Mouse (Mus musculus) limb, embryonic 11.5 days (tissue): Measurements from ENCODE around the gene Gpr137. TPM values are rescaled to one million over a fixed set of nuclear protein-coding genes. Genes with fewer than 3 reads are reported as not detected.
"Not testable (repeated sequence)": the region's sequence is repeated elsewhere in the genome, so short reads cannot be mapped to it uniquely, and the experiment has no call there.

Experiments
- ATAC-seq: fragments of 200-750 bp; cut with Nextera tagmentation; 2 replicates; pipeline ENCODE4 v1.8.0; 2017; ENCODE audit warnings: low read depth; ENCODE audit not compliant: insufficient number of reproducible peaks, low FRiP score, low TSS enrichment
- DNase-seq: peaks from one replicate; pipeline ENCODE4 v3.0.0-alpha.2; 2015; ENCODE audit warnings: low spot score
- H3K27ac ChIP-seq: fragments of 300-500 bp; sonication (generic); replicated peaks from 2 replicates; pipeline ENCODE4 v1.5.1; 2014; ENCODE audit warnings: low read depth, mild to moderate bottlenecking, low read length
- H3K27me3 ChIP-seq: fragments of 300-500 bp; sonication (generic); 2 replicates; pipeline ENCODE4 v1.6.1; 2014; ENCODE audit warnings: mild to moderate bottlenecking, low read length, mixed read lengths; ENCODE audit not compliant: control insufficient read depth, insufficient read depth
- H3K36me3 ChIP-seq: fragments of 300-500 bp; sonication (generic); 2 replicates; pipeline ENCODE4 v1.6.1; 2014; ENCODE audit warnings: mild to moderate bottlenecking, low read length, moderate library complexity, mixed read lengths; ENCODE audit not compliant: control insufficient read depth, insufficient read depth
- H3K4me1 ChIP-seq: fragments of 300-500 bp; sonication (generic); 2 replicates; pipeline ENCODE4 v1.6.1; 2014; ENCODE audit warnings: low read length, mixed read lengths; ENCODE audit not compliant: control insufficient read depth, insufficient read depth
- H3K4me2 ChIP-seq: fragments of 300-500 bp; sonication (generic); 2 replicates; pipeline ENCODE4 v1.6.1; 2014; ENCODE audit warnings: low read depth, mild to moderate bottlenecking, moderate library complexity; ENCODE audit not compliant: severe bottlenecking
- H3K4me3 ChIP-seq: fragments of 300-500 bp; sonication (generic); 2 replicates; pipeline ENCODE4 v1.5.1; 2014; ENCODE audit warnings: low read depth, low read length
- H3K9ac ChIP-seq: fragments of 300-500 bp; sonication (generic); 2 replicates; pipeline ENCODE4 v1.6.1; 2014; ENCODE audit warnings: mild to moderate bottlenecking, low read length
- H3K9me3 ChIP-seq: fragments of 300-500 bp; sonication (generic); 2 replicates; pipeline ENCODE4 v1.6.1; 2016; ENCODE audit warnings: low read length; ENCODE audit not compliant: control insufficient read depth
- WGBS: fragments of 180-500 bp; shearing (Covaris S2); extraction: QIAGEN DNeasy Blood & Tissue Kit; methylation state at CpG from one replicate; pipeline ENCODE4 v1.1.7; 2014; 5-methylcytosine and 5-hydroxymethylcytosine counted together
- polyA plus RNA-seq: library from polyadenylated mRNA; unstranded; fragments of >200 nt; fragmentation: Nextera tagmentation; extraction: Ambion mirVana; gene quantifications from 2 replicates; pipeline ENCODE4 v1.2.1, GENCODE M21; 2014

Gene Gpr137
- polyA plus RNA-seq, 1 experiment from 2014 or later, result 19.1 TPM

GRCm38 (mm10) chr19:6910306-6910705 lies 32.0 kb downstream of the Gpr137 start:
- under 1% methylated on average over 30 of the region's 30 CpGs for WGBS
- peak overlapping the region; percentile 98 for H3K27ac ChIP-seq
- peaks cover 13% of the 10 kb centered on the region; the same call in 1 of the 2 replicates for H3K4me1 ChIP-seq
- DNase-seq, result peak; percentile 62
- peak overlapping the region; percentile 60 for H3K4me3 ChIP-seq
- H3K4me2 ChIP-seq, result peak overlapping the region; percentile 80
- peaks cover 15% of the 10 kb centered on the region for H3K36me3 ChIP-seq
- H3K27me3 ChIP-seq, H3K9me3 ChIP-seq: not testable (repeated sequence)
- peak; percentile 16 for ATAC-seq
- H3K9ac ChIP-seq, result peak overlapping the region; percentile 67

GRCm38 (mm10) chr19:6909507-6910289 lies 32.6 kb downstream of the Gpr137 start, which contains the start of the genes Trmt112 and Prdx5:
Trmt112 (plus strand) TSS chr19:6909698.
Prdx5 (minus strand) TSS chr19:6910106.
- Histone ChIP-seq H3K4me3 (peak within 1 kb of the TSS; percentile 60), H3K9ac (peak within 1 kb of the TSS; percentile 67), H3K4me1 (peaks cover 13% of the 10 kb centered on the region; the same call in 1 of the 2 replicates), H3K36me3 (peaks cover 15% of the 10 kb centered on the region), H3K27ac (peak within 1 kb of the TSS; percentile 98), H3K27me3 (no peaks in the 10 kb centered on the region), H3K9me3 (no peaks in the 10 kb centered on the region), H3K4me2 (peak within 1 kb of the TSS; percentile 80)
- ATAC-seq, result peak; percentile 90
- under 1% methylated on average over 65 of the region's 65 CpGs for WGBS
- peak; percentile 93 for DNase-seq

GRCm38 (mm10) chr19:6909021-6909420 lies 33.3 kb downstream of the Gpr137 start:
- Histone ChIP-seq H3K27me3 (no peaks in the 10 kb centered on the region), H3K36me3 (peaks cover 15% of the 10 kb centered on the region), H3K9ac (peak overlapping the region; percentile 67), H3K27ac (peak overlapping the region; percentile 98; the same call in 1 of the 2 replicates), H3K9me3 (no peaks in the 10 kb centered on the region), H3K4me3 (peak overlapping the region; percentile 60), H3K4me2 (peak overlapping the region; percentile 80), H3K4me1 (peaks cover 13% of the 10 kb centered on the region; the same call in 1 of the 2 replicates)
- DNase-seq, result no peak
- 9% methylated on average over 11 of the region's 11 CpGs for WGBS
- no peak; the same call in 1 of the 2 replicates for ATAC-seq

GRCm38 (mm10) chr19:6907811-6908540 lies 34.3 kb downstream of the Gpr137 start:
- no peaks in the 10 kb centered on the region for H3K9me3 ChIP-seq
- no peak for ATAC-seq
- DNase-seq, result no peak
- no peak overlapping the region for H3K4me3 ChIP-seq
- H3K4me2 ChIP-seq, result no peak overlapping the region; the same call in 1 of the 2 replicates
- no peak overlapping the region for H3K9ac ChIP-seq
- 87% methylated on average over 7 of the region's 7 CpGs for WGBS
- peaks cover 13% of the 10 kb centered on the region; the same call in 1 of the 2 replicates for H3K4me1 ChIP-seq
- H3K27me3 ChIP-seq, result no peaks in the 10 kb centered on the region
- H3K27ac ChIP-seq, result no peak overlapping the region
- peaks cover 13% of the 10 kb centered on the region for H3K36me3 ChIP-seq

- ATAC-seq, result no peak
- H3K9me3 ChIP-seq, result no peaks in the 10 kb centered on the region
- DNase-seq, result no peak
- H3K36me3 ChIP-seq, result peaks cover 11% of the 10 kb centered on the region; the same call in 1 of the 2 replicates
- H3K4me1 ChIP-seq, result peaks cover 13% of the 10 kb centered on the region; the same call in 1 of the 2 replicates
- H3K27me3 ChIP-seq, result no peaks in the 10 kb centered on the region
- WGBS, result 85% methylated on average over 8 of the region's 8 CpGs
- no peak overlapping the region for H3K9ac ChIP-seq
- no peak overlapping the region for H3K4me3 ChIP-seq
- no peak overlapping the region for H3K27ac ChIP-seq
- H3K4me2 ChIP-seq, result no peak overlapping the region
Observed at GRCm38 (mm10) chr19:6907094-6907493, 35.2 kb downstream of the Gpr137 start.

- ATAC-seq (no peak), DNase-seq (no peak)
- Histone ChIP-seq H3K27ac (no peak overlapping the region), H3K9ac (no peak overlapping the region), H3K4me3 (no peak overlapping the region), H3K36me3 (peaks cover 3% of the 10 kb centered on the region; the same call in 1 of the 2 replicates), H3K4me1 (peaks cover 11% of the 10 kb centered on the region; the same call in 1 of the 2 replicates), H3K9me3 (no peaks in the 10 kb centered on the region), H3K27me3 (no peaks in the 10 kb centered on the region), H3K4me2 (no peak overlapping the region)
- WGBS, result 93% methylated on average over 3 of the region's 3 CpGs
Observed at GRCm38 (mm10) chr19:6906199-6906598, 36.1 kb downstream of the Gpr137 start.

GRCm38 (mm10) chr19:6905498-6906159 lies 36.7 kb downstream of the Gpr137 start:
- Histone ChIP-seq H3K9ac (no peak overlapping the region), H3K4me3 (no peak overlapping the region), H3K4me1 (peaks cover 7% of the 10 kb centered on the region; the same call in 1 of the 2 replicates), H3K27ac (no peak overlapping the region), H3K36me3 (peaks cover 3% of the 10 kb centered on the region; the same call in 1 of the 2 replicates), H3K27me3 (no peaks in the 10 kb centered on the region), H3K9me3 (no peaks in the 10 kb centered on the region), H3K4me2 (no peak overlapping the region)
- 88% methylated on average over 11 of the region's 11 CpGs for WGBS
- DNase-seq (no peak), ATAC-seq (no peak)

GRCm38 (mm10) chr19:6904846-6905245 lies 37.4 kb downstream of the Gpr137 start:
- no peak for DNase-seq
- H3K36me3 ChIP-seq, result peaks cover 3% of the 10 kb centered on the region; the same call in 1 of the 2 replicates
- H3K4me3 ChIP-seq, result no peak overlapping the region
- no peak overlapping the region for H3K9ac ChIP-seq
- H3K27ac ChIP-seq, result no peak overlapping the region
- H3K4me1 ChIP-seq, result peaks cover 7% of the 10 kb centered on the region; the same call in 1 of the 2 replicates
- peaks cover 2% of the 10 kb centered on the region; the same call in 1 of the 2 replicates for H3K9me3 ChIP-seq
- no peak for ATAC-seq
- no peaks in the 10 kb centered on the region for H3K27me3 ChIP-seq
- 88% methylated on average over 2 of the region's 2 CpGs for WGBS
- no peak overlapping the region for H3K4me2 ChIP-seq
